Mouse (Mus musculus) ZHBTc4 (cell line): ENCODE measurements around the gene Plet1.

Source experiments
- DNase-seq: peaks from one replicate; pipeline ENCODE4 v3.0.0-alpha.2; 2011; ENCODE audit warnings: low read depth, low spot score

Plet1 gene

GRCm38 (mm10) chr9:50533791-50534190, 39.5 kb downstream of the Plet1 start:
- peak; percentile 30 for DNase-seq

GRCm38 (mm10) chr9:50535930-50536329, 41.6 kb downstream of the Plet1 start:
- no peak for DNase-seq

- no peak for DNase-seq
These were observed 42.3 kb downstream of the Plet1 start for GRCm38 (mm10) chr9:50536603-50537135.

- DNase-seq = no peak
These were observed 43.0 kb downstream of the Plet1 start for GRCm38 (mm10) chr9:50537295-50537694.

GRCm38 (mm10) chr9:50540170-50540569, 45.8 kb downstream of the Plet1 start:
- no peak for DNase-seq

GRCm38 (mm10) chr9:50542401-50542800, 48.1 kb downstream of the Plet1 start:
- no peak for DNase-seq

- DNase-seq = no peak
These were observed 53.6 kb downstream of the Plet1 start for GRCm38 (mm10) chr9:50547859-50548478.

GRCm38 (mm10) chr9:50548936-50549335, 54.6 kb downstream of the Plet1 start:
- DNase-seq = no peak

- DNase-seq = no peak
These were observed 57.9 kb downstream of the Plet1 start for GRCm38 (mm10) chr9:50552206-50552605.

- DNase-seq = no peak
These were observed 59.2 kb downstream of the Plet1 start for GRCm38 (mm10) chr9:50553547-50553946.

GRCm38 (mm10) chr9:50554241-50555093, 60.1 kb downstream of the Plet1 start, which contains the start of gene Il18:
Gene Il18 (plus strand): TSS chr9:50554827.
- peak; percentile 73 for DNase-seq

GRCm38 (mm10) chr9:50555094-50555446, 60.7 kb downstream of the Plet1 start, which contains the start of gene Bco2:
Gene Bco2 (minus strand): TSS chr9:50555181.
- peak; percentile 54 for DNase-seq
